Mouse (Mus musculus): ENCODE results near the gene Pou1f1. TPM values are rescaled to one million over a fixed set of nuclear protein-coding genes. Genes with fewer than 3 reads are reported as not detected.

Gene Pou1f1
- polyA plus RNA-seq, 1 experiment from 2014 or later, result not detected

Other genes starting within 250 kb of the Pou1f1 start
- 86.0 and 91.9 TPM in 2 replicates for gene Chmp2b, start 42.2 kb downstream of the Pou1f1 start, polyA plus RNA-seq (2014; fragmentation: Nextera tagmentation; extraction: Ambion mirVana)

All from kidney, embryonic 14.5 days (tissue).